Mouse (Mus musculus) neural tube, embryonic 14.5 days (tissue): ENCODE results near the gene Dbp. TPM values are rescaled to one million over a fixed set of nuclear protein-coding genes. Genes with fewer than 3 reads are reported as not detected.
A peak's percentile ranks its signal among the peaks of the same experiment; 100 is the strongest.

Experiments
- ATAC-seq: fragments of 200-750 bp; cut with Nextera tagmentation; 2 replicates; pipeline ENCODE4 v1.8.0; 2017; ENCODE audit warnings: low read depth, mild to moderate bottlenecking, moderate TSS enrichment, moderate library complexity
- H3K27ac ChIP-seq: fragments of 300-500 bp; sonication (generic); 2 replicates; pipeline ENCODE4 v1.5.1; 2014; ENCODE audit warnings: low read depth, mild to moderate bottlenecking, control low read depth, low read length, moderate library complexity, mixed read lengths
- H3K27me3 ChIP-seq: fragments of 300-500 bp; sonication (generic); 2 replicates; pipeline ENCODE4 v1.6.1; 2014; ENCODE audit warnings: low read length; ENCODE audit not compliant: control insufficient read depth, insufficient read depth
- H3K36me3 ChIP-seq: fragments of 300-500 bp; sonication (generic); 2 replicates; pipeline ENCODE4 v1.6.1; 2014; ENCODE audit warnings: low read length, mixed read lengths; ENCODE audit not compliant: control insufficient read depth, insufficient read depth
- H3K4me1 ChIP-seq: fragments of 300-500 bp; sonication (generic); 2 replicates; pipeline ENCODE4 v1.6.1; 2014; ENCODE audit warnings: low read length; ENCODE audit not compliant: control insufficient read depth, insufficient read depth
- H3K4me2 ChIP-seq: fragments of 300-500 bp; sonication (generic); 2 replicates; pipeline ENCODE4 v1.6.1; 2014; ENCODE audit warnings: mild to moderate bottlenecking, low read depth, low read length, control low read depth
- H3K4me3 ChIP-seq: fragments of 300-500 bp; sonication (generic); 2 replicates; pipeline ENCODE4 v1.5.1; 2014; ENCODE audit warnings: low read depth, low read length, control low read depth, mixed read lengths
- H3K9ac ChIP-seq: fragments of 300-500 bp; sonication (generic); replicated peaks from 2 replicates; pipeline ENCODE4 v1.6.1; 2014; ENCODE audit warnings: low read depth, mild to moderate bottlenecking, control low read depth, low read length, mixed read lengths
- H3K9me3 ChIP-seq: fragments of 300-500 bp; sonication (generic); 2 replicates; pipeline ENCODE4 v1.6.1; 2016; ENCODE audit warnings: low read length; ENCODE audit not compliant: control insufficient read depth
- WGBS: fragments of 180-500 bp; shearing (Covaris S2); extraction: QIAGEN DNeasy Blood & Tissue Kit; methylation state at CpG from one replicate; pipeline ENCODE4 v1.1.7; 2014; 5-methylcytosine and 5-hydroxymethylcytosine counted together
- polyA plus RNA-seq: library from polyadenylated mRNA; unstranded; fragments of >200 nt; fragmentation: Nextera tagmentation; extraction: Ambion mirVana; gene quantifications from 2 replicates; pipeline ENCODE4 v1.2.1, GENCODE M21; 2014

Gene Dbp
- polyA plus RNA-seq, 1 experiment from 2014 or later: 2.5 TPM

DNA sequence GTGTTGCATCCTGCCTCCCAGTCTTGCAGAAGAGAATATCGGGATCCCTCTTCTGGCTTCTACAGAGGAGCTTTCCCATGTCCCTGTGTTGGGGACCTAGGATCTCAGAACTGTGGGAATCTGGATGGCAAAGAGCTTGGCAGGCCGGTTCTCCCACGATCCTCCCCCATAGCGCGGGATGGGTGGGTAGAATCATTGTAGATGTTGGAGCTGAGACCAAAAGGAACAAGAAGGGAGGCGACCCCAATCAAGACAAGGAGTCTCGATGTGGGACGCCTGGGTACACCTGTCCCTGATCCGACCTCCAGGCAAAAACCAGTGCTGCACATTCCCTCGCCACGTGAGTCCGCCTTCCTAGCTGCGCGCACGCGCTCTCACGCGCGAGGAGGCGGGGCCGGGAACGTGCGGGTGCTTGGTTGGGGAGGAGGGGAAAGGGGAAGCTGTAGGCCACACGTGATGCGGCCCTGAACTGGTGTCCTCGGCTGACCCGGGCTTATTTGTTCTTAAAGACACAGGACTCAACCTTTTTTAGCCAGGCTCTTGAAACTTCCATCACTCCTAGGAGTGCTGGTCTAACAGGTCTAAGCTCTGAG lies 2.6 kb downstream of the Dbp start:
- Histone ChIP-seq H3K4me3 (peak overlapping the region; percentile 48), H3K9me3 (no peaks in the 10 kb centered on the region), H3K27me3 (no peaks in the 10 kb centered on the region), H3K4me1 (peaks cover 40% of the 10 kb centered on the region), H3K36me3 (peaks cover 22% of the 10 kb centered on the region), H3K9ac (no peak overlapping the region), H3K4me2 (peak overlapping the region; percentile 93), H3K27ac (no peak overlapping the region)
- WGBS: under 1% methylated on average over 27 of the region's 27 CpGs
- ATAC-seq: no peak

- no peaks in the 10 kb centered on the region for H3K9me3 ChIP-seq
- H3K27ac ChIP-seq: no peak overlapping the region
- peak overlapping the region; percentile 93 for H3K4me2 ChIP-seq
- H3K9ac ChIP-seq: no peak overlapping the region
- H3K4me3 ChIP-seq: no peak overlapping the region
- 54% methylated on average over 13 of the region's 13 CpGs for WGBS
- ATAC-seq: no peak
- peaks cover 31% of the 10 kb centered on the region for H3K36me3 ChIP-seq
- peaks cover 40% of the 10 kb centered on the region for H3K4me1 ChIP-seq
- no peaks in the 10 kb centered on the region for H3K27me3 ChIP-seq
These were observed 3.4 kb downstream of the Dbp start for GRCm38 (mm10) chr7:45708221-45708761.

GRCm38 (mm10) chr7:45709036-45709435 lies 4.1 kb downstream of the Dbp start:
- ATAC-seq: no peak
- Histone ChIP-seq H3K27ac (no peak overlapping the region), H3K36me3 (peaks cover 31% of the 10 kb centered on the region), H3K27me3 (no peaks in the 10 kb centered on the region), H3K4me3 (no peak overlapping the region), H3K4me2 (peak overlapping the region; percentile 14; the same call in 1 of the 2 replicates), H3K9ac (no peak overlapping the region), H3K9me3 (no peaks in the 10 kb centered on the region), H3K4me1 (peaks cover 34% of the 10 kb centered on the region)
- WGBS: 35% methylated on average over 6 of the region's 6 CpGs

GRCm38 (mm10) chr7:45709677-45710355 lies 4.9 kb downstream of the Dbp start:
- no peaks in the 10 kb centered on the region for H3K9me3 ChIP-seq
- WGBS: 70% methylated on average over 14 of the region's 14 CpGs
- ATAC-seq: no peak
- no peak overlapping the region for H3K27ac ChIP-seq
- no peak overlapping the region for H3K4me3 ChIP-seq
- peaks cover 31% of the 10 kb centered on the region for H3K36me3 ChIP-seq
- H3K27me3 ChIP-seq: no peaks in the 10 kb centered on the region; the same call in 1 of the 2 replicates
- H3K4me1 ChIP-seq: peaks cover 40% of the 10 kb centered on the region
- H3K4me2 ChIP-seq: no peak overlapping the region
- H3K9ac ChIP-seq: no peak overlapping the region

- Histone ChIP-seq H3K4me1 (peaks cover 40% of the 10 kb centered on the region), H3K27ac (no peak overlapping the region), H3K9me3 (no peaks in the 10 kb centered on the region), H3K4me2 (no peak overlapping the region), H3K27me3 (no peaks in the 10 kb centered on the region; the same call in 1 of the 2 replicates), H3K36me3 (peaks cover 31% of the 10 kb centered on the region), H3K4me3 (no peak overlapping the region), H3K9ac (no peak overlapping the region)
- ATAC-seq: no peak
- WGBS: 95% methylated on average over 20 of the region's 20 CpGs
These were observed 5.7 kb downstream of the Dbp start for GRCm38 (mm10) chr7:45710477-45711191.

DNA sequence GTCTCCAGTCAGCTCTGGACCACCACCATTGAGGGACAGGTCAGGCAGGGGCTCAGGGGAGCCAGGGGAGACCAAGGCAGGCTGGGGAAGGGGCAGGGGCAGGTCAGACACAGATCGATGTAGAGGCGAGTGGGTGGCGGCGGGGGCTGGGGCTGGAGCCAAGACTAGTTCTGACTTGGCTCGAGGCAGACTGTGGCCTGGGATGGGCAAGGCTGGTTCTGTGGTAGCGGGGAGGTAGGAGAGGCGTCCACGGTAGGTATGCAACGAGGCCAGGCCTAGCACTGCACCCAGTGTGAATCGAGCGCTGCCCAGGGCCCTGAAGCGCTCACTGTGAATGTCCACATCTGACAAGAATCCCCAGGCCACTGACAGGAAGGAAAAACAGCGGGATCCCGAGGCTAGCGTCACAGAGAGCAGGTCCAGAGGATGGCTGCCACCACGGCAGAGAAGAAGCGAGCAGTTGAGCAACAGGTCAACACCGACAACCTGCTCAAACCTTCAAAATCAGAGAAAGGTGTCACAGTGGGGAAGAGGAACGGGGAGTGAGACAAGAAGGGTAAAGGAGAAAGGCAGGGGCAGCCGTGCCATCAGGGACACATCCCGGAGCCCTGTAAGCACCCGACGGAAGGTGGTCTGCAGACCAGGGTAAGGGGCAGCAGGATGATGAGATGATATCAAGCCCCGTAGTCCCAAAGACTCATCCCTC lies 6.6 kb downstream of the Dbp start:
- Histone ChIP-seq H3K27me3 (no peaks in the 10 kb centered on the region; the same call in 1 of the 2 replicates), H3K36me3 (peaks cover 31% of the 10 kb centered on the region), H3K9me3 (no peaks in the 10 kb centered on the region), H3K4me1 (peaks cover 40% of the 10 kb centered on the region), H3K27ac (no peak overlapping the region), H3K4me3 (no peak overlapping the region), H3K4me2 (no peak overlapping the region), H3K9ac (no peak overlapping the region)
- 91% methylated on average over 24 of the region's 24 CpGs for WGBS
- ATAC-seq: no peak

DNA sequence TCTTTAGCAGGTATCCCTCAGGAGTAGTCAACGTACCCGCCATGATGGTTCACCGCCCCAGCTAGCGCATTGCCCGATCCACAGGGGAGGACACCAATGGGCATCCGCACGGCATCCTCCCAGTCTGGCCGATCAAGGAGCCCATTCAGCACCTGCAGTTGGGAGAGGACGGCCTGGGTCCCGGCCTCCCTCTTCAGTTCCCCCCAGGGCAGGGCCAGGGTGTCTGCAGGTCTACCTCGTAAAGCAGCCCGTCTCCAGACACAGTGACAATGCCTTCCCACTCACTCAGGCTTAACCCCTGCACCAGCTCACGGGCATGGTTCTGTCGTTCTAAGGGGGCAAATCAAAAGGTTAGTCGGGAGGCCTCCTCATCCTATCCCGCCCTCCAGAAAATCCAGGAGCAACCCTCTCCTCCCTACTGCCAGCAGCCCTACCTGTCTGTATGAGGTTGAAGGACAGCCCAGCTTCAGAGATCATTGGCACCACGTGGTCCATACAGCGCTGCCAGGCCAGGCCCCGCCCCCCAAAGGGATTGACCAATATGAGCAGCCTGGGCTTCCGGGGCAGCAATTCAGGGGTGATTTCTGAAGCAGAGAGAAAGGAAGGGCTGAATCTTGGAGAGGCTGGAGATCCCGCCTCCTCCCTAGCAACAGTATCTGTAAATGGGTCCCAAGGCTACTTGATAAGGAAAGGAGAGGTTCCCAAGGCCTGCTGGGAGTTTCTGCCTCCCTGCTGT lies 7.3 kb downstream of the Dbp start:
- Histone ChIP-seq H3K9me3 (no peaks in the 10 kb centered on the region), H3K27me3 (no peaks in the 10 kb centered on the region; the same call in 1 of the 2 replicates), H3K36me3 (peaks cover 31% of the 10 kb centered on the region), H3K27ac (no peak overlapping the region), H3K9ac (no peak overlapping the region), H3K4me2 (no peak overlapping the region), H3K4me3 (no peak overlapping the region), H3K4me1 (peaks cover 45% of the 10 kb centered on the region)
- 89% methylated on average over 21 of the region's 21 CpGs for WGBS
- ATAC-seq: no peak

DNA sequence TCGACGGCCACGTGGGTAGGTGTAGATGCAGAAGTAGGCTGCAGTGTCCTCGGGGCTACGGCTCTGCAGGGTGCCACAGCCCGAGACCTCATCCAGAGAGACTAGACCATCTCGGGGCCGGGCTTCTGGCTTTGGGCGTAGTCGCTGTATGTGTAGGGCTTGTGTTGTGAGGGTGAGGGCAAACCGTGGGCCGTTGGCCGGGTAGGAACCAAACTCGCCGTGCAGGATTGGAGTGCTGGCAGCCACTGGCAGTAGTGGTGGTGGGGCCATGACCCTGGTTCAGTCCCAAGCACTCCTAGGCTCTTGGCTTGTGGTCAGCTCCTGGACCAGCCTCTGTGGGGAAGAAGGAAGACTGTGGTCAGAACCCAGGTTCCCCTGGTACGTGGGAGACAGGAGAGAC lies 8.5 kb downstream of the Dbp start:
- no peak overlapping the region for H3K9ac ChIP-seq
- H3K4me2 ChIP-seq: no peak overlapping the region
- H3K4me3 ChIP-seq: no peak overlapping the region
- H3K27ac ChIP-seq: no peak overlapping the region
- WGBS: 89% methylated on average over 16 of the region's 16 CpGs
- peaks cover 31% of the 10 kb centered on the region for H3K36me3 ChIP-seq
- no peak for ATAC-seq
- peaks cover 40% of the 10 kb centered on the region for H3K4me1 ChIP-seq
- no peaks in the 10 kb centered on the region; the same call in 1 of the 2 replicates for H3K27me3 ChIP-seq
- no peaks in the 10 kb centered on the region for H3K9me3 ChIP-seq
